Comparison of ENCODE assay signal across 13 mouse cellular contexts in the genomic region with DNA sequence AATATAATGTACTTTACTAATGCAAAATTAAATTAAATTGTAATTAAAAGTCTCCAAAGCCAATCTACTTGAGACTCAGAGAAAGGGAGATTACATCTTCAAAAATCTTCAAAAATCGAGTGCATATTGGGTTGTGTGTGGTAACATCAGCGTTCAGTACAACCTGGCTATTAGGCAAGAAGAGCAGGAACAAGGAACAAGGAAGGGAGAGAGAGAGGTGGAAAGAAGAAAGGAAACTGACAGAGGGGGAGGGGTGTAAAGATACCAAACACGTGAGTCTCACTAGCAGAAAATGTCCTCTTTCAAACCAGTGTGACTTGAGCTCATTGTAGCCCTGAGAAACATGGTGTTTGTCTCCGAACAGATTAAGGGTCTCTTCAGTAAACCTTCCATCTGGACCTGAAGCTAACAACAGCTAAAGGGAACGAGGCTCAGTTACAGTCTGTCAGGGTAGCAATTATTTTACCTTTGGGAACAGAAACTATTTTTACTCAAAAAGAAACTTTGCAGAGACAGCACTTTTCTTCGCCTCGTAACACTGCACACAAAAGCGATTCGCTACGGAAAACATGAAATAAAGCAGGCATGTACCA.
DNase-seq lines count a peak whose midpoint lies in the region; ATAC-seq and TF ChIP-seq lines count a peak whose summit lies in the region.
"Had no signal": no experiment of that assay in that cellular context is flagged by ENCODE, and none has a peak within 500 bp of the region (broad histone marks: within the 10 kb centered on the region; RNA-seq: fewer than 3 reads in every experiment).

No protein-coding gene starts in this region.

- H3K4me2 ChIP-seq in intestine, embryonic 14.5 days (ENCODE audit: low read length) = peak overlapping the region; percentile 13
- H3K4me2 ChIP-seq in intestine, postnatal 0 days (replicated peaks; ENCODE audit: low read depth) = no peak overlapping the region
- peak overlapping the region; percentile 39 for H3K4me2 ChIP-seq in limb, embryonic 12.5 days
- H3K4me2 ChIP-seq: liver, embryonic 13.5 days had no signal

- no peak for TF ChIP-seq CTCF in intestine, postnatal 0 days (IDR thresholded peaks at IDR 0.05; ENCODE audit: low read depth)

- peaks cover 3% of the 10 kb centered on the region for H3K4me1 ChIP-seq in intestine, embryonic 14.5 days (replicated peaks; ENCODE audit: control insufficient read depth, insufficient read depth, low read length)
- H3K4me1 ChIP-seq in intestine, postnatal 0 days (replicated peaks; ENCODE audit: control insufficient read depth, insufficient read depth, low read length) = no peaks in the 10 kb centered on the region; the same call in 1 of the 2 replicates
- peaks cover 24% of the 10 kb centered on the region for H3K4me1 ChIP-seq in limb, embryonic 12.5 days (replicated peaks)

- DNase-seq in embryo, embryonic 9.5 days (ENCODE audit: extremely low spot score) = peak; percentile 19
- DNase-seq in embryo, embryonic 11 days = no peak
- DNase-seq in intestine, embryonic 14.5 days (ENCODE audit: low spot score) = no peak
- peak; percentile 77 for DNase-seq in A20 (ENCODE audit: low read depth, low spot score)
- DNase-seq in spleen, postnatal 10 days (ENCODE audit: low spot score in 2 of 2) = no peak
- DNase-seq in thymus, adult 18-20 months = no peak
- DNase-seq: adrenal gland, postnatal 14 days; cerebellum, postnatal 25 days; kidney, postnatal 4 days; liver, embryonic 13.5 days; thymus, postnatal 4 days had no signal

- no peak overlapping the region for H3K27ac ChIP-seq in intestine, embryonic 14.5 days (ENCODE audit: low read depth)
- H3K27ac ChIP-seq in intestine, postnatal 0 days (ENCODE audit: low read depth, low read length) = no peak overlapping the region
- H3K27ac ChIP-seq in limb, embryonic 12.5 days = no peak overlapping the region
- H3K27ac ChIP-seq: liver, embryonic 13.5 days had no signal

- WGBS in intestine, embryonic 14.5 days = 53% methylated on average over 10 of the region's 10 CpGs
- 71% methylated on average over 10 of the region's 10 CpGs for WGBS in intestine, postnatal 0 days
- 38% methylated on average over 10 of the region's 10 CpGs for WGBS in limb, embryonic 12.5 days

- ATAC-seq in intestine, embryonic 14.5 days (replicated peaks; ENCODE audit: low FRiP score, low TSS enrichment, low read depth) = no peak
- no peak for ATAC-seq in intestine, postnatal 0 days
- ATAC-seq in limb, embryonic 12.5 days (ENCODE audit: insufficient number of reproducible peaks, insufficient read depth, low FRiP score, low TSS enrichment, low read depth) = no peak; the same call in 1 of the 2 replicates

- H3K4me3 ChIP-seq in intestine, embryonic 14.5 days (ENCODE audit: low read depth, low read length) = no peak overlapping the region
- no peak overlapping the region for H3K4me3 ChIP-seq in intestine, postnatal 0 days (ENCODE audit: low read depth, low read length)
- H3K4me3 ChIP-seq in limb, embryonic 12.5 days (replicated peaks) = no peak overlapping the region
- H3K4me3 ChIP-seq: liver, embryonic 13.5 days had no signal

- H3K36me3 ChIP-seq in intestine, embryonic 14.5 days (ENCODE audit: control insufficient read depth, insufficient read depth, low read length) = no peaks in the 10 kb centered on the region
- no peaks in the 10 kb centered on the region for H3K36me3 ChIP-seq in intestine, postnatal 0 days (ENCODE audit: control insufficient read depth, insufficient read depth)
- no peaks in the 10 kb centered on the region for H3K36me3 ChIP-seq in limb, embryonic 12.5 days
- H3K36me3 ChIP-seq: liver, embryonic 13.5 days had no signal

- no peak overlapping the region for H3K9ac ChIP-seq in intestine, embryonic 14.5 days (ENCODE audit: low read length)
- H3K9ac ChIP-seq in intestine, postnatal 0 days (ENCODE audit: low read depth, low read length) = no peak overlapping the region
- no peak overlapping the region for H3K9ac ChIP-seq in limb, embryonic 12.5 days (replicated peaks)
- H3K9ac ChIP-seq: liver, embryonic 13.5 days had no signal

- H3K27me3 ChIP-seq in intestine, embryonic 14.5 days (replicated peaks; ENCODE audit: control insufficient read depth, insufficient read depth, low read length) = no peaks in the 10 kb centered on the region
- H3K27me3 ChIP-seq in intestine, postnatal 0 days (replicated peaks; ENCODE audit: control insufficient read depth, insufficient read depth, low read length) = no peaks in the 10 kb centered on the region
- H3K27me3 ChIP-seq in limb, embryonic 12.5 days = no peaks in the 10 kb centered on the region; the same call in 1 of the 2 replicates
- H3K27me3 ChIP-seq: liver, embryonic 13.5 days had no signal

- H3K9me3 ChIP-seq in intestine, embryonic 14.5 days (ENCODE audit: control insufficient read depth, low read length) = no peaks in the 10 kb centered on the region
- H3K9me3 ChIP-seq in intestine, postnatal 0 days (ENCODE audit: control insufficient read depth) = no peaks in the 10 kb centered on the region
- H3K9me3 ChIP-seq in limb, embryonic 12.5 days = no peaks in the 10 kb centered on the region
- H3K9me3 ChIP-seq: liver, embryonic 13.5 days had no signal

Comparison
In these comparisons a context has a peak if more than half of its experiments do, and no peak if none do; other contexts are left out.
1. DNase-seq: peak in embryo, embryonic 9.5 days (single experiment) and A20 (single experiment); none in embryo, embryonic 11 days (single experiment), intestine, embryonic 14.5 days (single experiment), spleen, postnatal 10 days (0 of 2) and thymus, adult 18-20 months (0 of 2).